Mouse (Mus musculus): ENCODE measurements at regions not wholly inside any gene's neighbourhood (a gene's known extent, or its start where the extent isn't known, plus 50 kb on each side); places are given as distances from the start of the nearest gene placed in this dataset.

DNA sequence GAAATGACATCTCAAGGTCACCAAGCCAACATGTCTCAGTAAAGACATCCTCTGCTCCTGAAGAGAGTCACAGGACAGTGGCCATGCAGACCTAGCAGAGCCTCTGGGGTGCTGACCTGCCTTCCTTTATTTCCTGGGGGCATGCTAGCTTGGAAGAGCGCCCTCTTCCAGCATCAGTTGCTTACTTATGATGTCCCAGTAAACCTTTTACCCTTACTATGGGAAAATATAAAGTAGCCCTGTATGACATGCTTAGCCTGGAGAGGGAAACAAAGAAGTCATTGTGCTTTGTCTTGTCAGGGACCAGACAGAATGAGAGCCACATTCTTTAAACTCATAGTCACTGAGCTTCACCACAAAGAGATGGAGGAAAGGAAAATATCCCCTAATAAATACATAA is 82.9 kb downstream of the Postn start:
- H3K9me3 ChIP-seq (ENCODE audit: control insufficient read depth, low read length): no peaks in the 10 kb centered on the region
- ATAC-seq (ENCODE audit: low FRiP score) (no peak), DNase-seq (ENCODE audit: low spot score, missing footprints) (no peak)
- no peaks in the 10 kb centered on the region for H3K36me3 ChIP-seq (ENCODE audit: control insufficient read depth, insufficient read depth, low read length)
- H3K27ac ChIP-seq (ENCODE audit: low read depth, low read length): no peak overlapping the region
- 64% methylated on average over 1 of the region's 1 CpGs for WGBS
- H3K4me3 ChIP-seq (ENCODE audit: low read depth, low read length): no peak overlapping the region
- no peak overlapping the region for H3K9ac ChIP-seq (ENCODE audit: low read length)
- H3K4me1 ChIP-seq (ENCODE audit: control insufficient read depth, insufficient read depth, low read length): no peaks in the 10 kb centered on the region
- H3K4me2 ChIP-seq: no peak overlapping the region
- H3K27me3 ChIP-seq (ENCODE audit: control insufficient read depth, insufficient read depth, low read length): no peaks in the 10 kb centered on the region

- no peak overlapping the region for H3K27ac ChIP-seq (ENCODE audit: low read depth, low read length)
- H3K4me3 ChIP-seq (ENCODE audit: low read depth, low read length): no peak overlapping the region
- no peak overlapping the region for H3K4me2 ChIP-seq
- no peaks in the 10 kb centered on the region for H3K36me3 ChIP-seq (ENCODE audit: control insufficient read depth, insufficient read depth, low read length)
- H3K9me3 ChIP-seq (ENCODE audit: control insufficient read depth, low read length): no peaks in the 10 kb centered on the region
- ATAC-seq (ENCODE audit: low FRiP score): no peak
- 36% methylated on average over 3 of the region's 3 CpGs for WGBS
- H3K4me1 ChIP-seq (ENCODE audit: control insufficient read depth, insufficient read depth, low read length): no peaks in the 10 kb centered on the region
- H3K27me3 ChIP-seq (ENCODE audit: control insufficient read depth, insufficient read depth, low read length): no peaks in the 10 kb centered on the region
- no peak for DNase-seq (ENCODE audit: low spot score, missing footprints)
- no peak overlapping the region for H3K9ac ChIP-seq (ENCODE audit: low read length)
Measured at GRCm38 (mm10) chr3:54446889-54447288, 86.0 kb downstream of the Postn start.

DNA sequence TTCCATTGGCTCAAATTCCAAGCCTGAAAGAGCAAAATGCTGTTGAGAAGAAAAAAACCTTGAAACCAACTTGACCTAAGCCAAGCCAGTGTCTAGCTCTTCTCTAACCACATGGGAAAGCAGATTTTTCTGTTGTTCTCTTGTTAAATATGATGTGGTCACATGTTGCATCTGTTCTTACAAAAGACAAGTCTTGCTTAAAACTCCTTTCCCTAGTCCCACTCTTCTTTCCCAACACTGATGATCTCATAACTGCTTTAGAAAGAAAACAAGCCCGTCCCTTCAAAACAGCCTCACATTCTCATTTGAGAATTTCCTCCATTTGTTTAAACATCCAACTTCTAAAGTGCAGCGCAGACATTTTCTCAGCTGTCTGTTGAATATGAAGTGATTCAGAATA is 96.5 kb downstream of the Postn start:
- Histone ChIP-seq H3K4me2 (no peak overlapping the region), H3K36me3 (ENCODE audit: control insufficient read depth, insufficient read depth, low read length) (no peaks in the 10 kb centered on the region), H3K27me3 (ENCODE audit: control insufficient read depth, insufficient read depth, low read length) (no peaks in the 10 kb centered on the region), H3K9ac (ENCODE audit: low read length) (no peak overlapping the region), H3K4me3 (ENCODE audit: low read depth, low read length) (no peak overlapping the region), H3K9me3 (ENCODE audit: control insufficient read depth, low read length) (no peaks in the 10 kb centered on the region), H3K4me1 (ENCODE audit: control insufficient read depth, insufficient read depth, low read length) (no peaks in the 10 kb centered on the region), H3K27ac (ENCODE audit: low read depth, low read length) (no peak overlapping the region)
- DNase-seq (ENCODE audit: low spot score, missing footprints) (no peak), ATAC-seq (ENCODE audit: low FRiP score) (no peak)
- WGBS: 87% methylated on average over 2 of the region's 2 CpGs

- 89% methylated on average over 6 of the region's 6 CpGs for WGBS
Measured at GRCm38 (mm10) chr3:54461366-54461765, 100.5 kb downstream of the Postn start.

GRCm38 (mm10) chr3:54466097-54466496 is 105.2 kb downstream of the Postn start:
- no peak overlapping the region for H3K27ac ChIP-seq (ENCODE audit: low read depth, low read length)
- no peak overlapping the region for H3K4me3 ChIP-seq (ENCODE audit: low read depth, low read length)
- no peaks in the 10 kb centered on the region for H3K9me3 ChIP-seq (ENCODE audit: control insufficient read depth, low read length)
- H3K4me2 ChIP-seq: no peak overlapping the region
- no peaks in the 10 kb centered on the region for H3K4me1 ChIP-seq (ENCODE audit: control insufficient read depth, insufficient read depth, low read length)
- DNase-seq (ENCODE audit: low spot score, missing footprints) (no peak), ATAC-seq (ENCODE audit: low FRiP score) (no peak)
- H3K27me3 ChIP-seq (ENCODE audit: control insufficient read depth, insufficient read depth, low read length): no peaks in the 10 kb centered on the region
- no peak overlapping the region for H3K9ac ChIP-seq (ENCODE audit: low read length)
- no peaks in the 10 kb centered on the region for H3K36me3 ChIP-seq (ENCODE audit: control insufficient read depth, insufficient read depth, low read length)

More at GRCm38 (mm10) chr3:54461366-54461765, 100.5 kb downstream of the Postn start:
- no peak overlapping the region for H3K9ac ChIP-seq (ENCODE audit: low read length)
- no peak overlapping the region for H3K4me2 ChIP-seq
- H3K4me1 ChIP-seq (ENCODE audit: control insufficient read depth, insufficient read depth, low read length): no peaks in the 10 kb centered on the region
- no peaks in the 10 kb centered on the region for H3K9me3 ChIP-seq (ENCODE audit: control insufficient read depth, low read length)
- no peaks in the 10 kb centered on the region for H3K27me3 ChIP-seq (ENCODE audit: control insufficient read depth, insufficient read depth, low read length)
- no peaks in the 10 kb centered on the region for H3K36me3 ChIP-seq (ENCODE audit: control insufficient read depth, insufficient read depth, low read length)
- DNase-seq (ENCODE audit: low spot score, missing footprints) (no peak), ATAC-seq (ENCODE audit: low FRiP score) (no peak)
- H3K27ac ChIP-seq (ENCODE audit: low read depth, low read length): no peak overlapping the region
- no peak overlapping the region for H3K4me3 ChIP-seq (ENCODE audit: low read depth, low read length)

- Histone ChIP-seq H3K9me3 (ENCODE audit: control insufficient read depth, low read length) (no peaks in the 10 kb centered on the region), H3K27ac (ENCODE audit: low read depth, low read length) (no peak overlapping the region), H3K4me3 (ENCODE audit: low read depth, low read length) (no peak overlapping the region), H3K4me2 (no peak overlapping the region), H3K36me3 (ENCODE audit: control insufficient read depth, insufficient read depth, low read length) (no peaks in the 10 kb centered on the region), H3K27me3 (ENCODE audit: control insufficient read depth, insufficient read depth, low read length) (no peaks in the 10 kb centered on the region), H3K4me1 (ENCODE audit: control insufficient read depth, insufficient read depth, low read length) (no peaks in the 10 kb centered on the region), H3K9ac (ENCODE audit: low read length) (no peak overlapping the region)
- 89% methylated on average over 6 of the region's 6 CpGs for WGBS
- DNase-seq (ENCODE audit: low spot score, missing footprints) (no peak), ATAC-seq (ENCODE audit: low FRiP score) (no peak)
Measured at GRCm38 (mm10) chr3:54474209-54474608, 113.3 kb downstream of the Postn start.

DNA sequence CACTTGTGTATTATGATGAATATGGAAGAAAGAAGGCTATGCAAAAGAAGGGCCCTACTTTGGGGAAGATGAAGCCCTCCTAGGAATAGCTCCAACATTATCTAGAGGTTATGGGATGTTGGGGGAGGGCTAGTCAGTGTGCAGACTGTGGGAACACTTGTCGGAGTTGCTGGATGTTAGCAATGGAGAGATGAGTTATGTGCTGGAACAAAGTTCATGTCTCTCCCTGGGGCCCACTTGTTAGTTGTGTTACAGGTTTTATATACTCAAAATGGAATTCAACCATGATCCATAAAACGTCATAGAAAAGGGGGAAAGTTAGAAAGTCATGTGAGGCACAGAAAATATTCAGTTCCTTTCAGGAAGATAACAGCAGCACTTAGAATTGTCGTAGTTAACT is 115.0 kb downstream of the Postn start:
- DNase-seq (ENCODE audit: low spot score, missing footprints): no peak
- H3K9me3 ChIP-seq (ENCODE audit: control insufficient read depth, low read length): no peaks in the 10 kb centered on the region
- ATAC-seq (ENCODE audit: low FRiP score): no peak
- H3K4me1 ChIP-seq (ENCODE audit: control insufficient read depth, insufficient read depth, low read length): no peaks in the 10 kb centered on the region
- no peak overlapping the region for H3K27ac ChIP-seq (ENCODE audit: low read depth, low read length)
- WGBS: 85% methylated on average over 3 of the region's 3 CpGs
- H3K4me2 ChIP-seq: no peak overlapping the region
- no peaks in the 10 kb centered on the region for H3K36me3 ChIP-seq (ENCODE audit: control insufficient read depth, insufficient read depth, low read length)
- no peak overlapping the region for H3K4me3 ChIP-seq (ENCODE audit: low read depth, low read length)
- no peak overlapping the region for H3K9ac ChIP-seq (ENCODE audit: low read length)
- H3K27me3 ChIP-seq (ENCODE audit: control insufficient read depth, insufficient read depth, low read length): no peaks in the 10 kb centered on the region

GRCm38 (mm10) chr3:54477986-54478385 is 117.1 kb downstream of the Postn start:
- H3K9me3 ChIP-seq (ENCODE audit: control insufficient read depth, low read length): no peaks in the 10 kb centered on the region
- H3K4me3 ChIP-seq (ENCODE audit: low read depth, low read length): no peak overlapping the region
- 81% methylated on average over 4 of the region's 4 CpGs for WGBS
- H3K27me3 ChIP-seq (ENCODE audit: control insufficient read depth, insufficient read depth, low read length): no peaks in the 10 kb centered on the region
- no peak for DNase-seq (ENCODE audit: low spot score, missing footprints)
- H3K27ac ChIP-seq (ENCODE audit: low read depth, low read length): no peak overlapping the region
- no peaks in the 10 kb centered on the region for H3K4me1 ChIP-seq (ENCODE audit: control insufficient read depth, insufficient read depth, low read length)
- H3K36me3 ChIP-seq (ENCODE audit: control insufficient read depth, insufficient read depth, low read length): no peaks in the 10 kb centered on the region
- no peak for ATAC-seq (ENCODE audit: low FRiP score)
- H3K4me2 ChIP-seq: no peak overlapping the region
- no peak overlapping the region for H3K9ac ChIP-seq (ENCODE audit: low read length)

GRCm38 (mm10) chr3:54480251-54480650 is 119.3 kb downstream of the Postn start:
- H3K9me3 ChIP-seq (ENCODE audit: control insufficient read depth, low read length): no peaks in the 10 kb centered on the region
- 82% methylated on average over 6 of the region's 6 CpGs for WGBS
- no peaks in the 10 kb centered on the region for H3K4me1 ChIP-seq (ENCODE audit: control insufficient read depth, insufficient read depth, low read length)
- DNase-seq (ENCODE audit: low spot score, missing footprints) (no peak), ATAC-seq (ENCODE audit: low FRiP score) (no peak)
- H3K27me3 ChIP-seq (ENCODE audit: control insufficient read depth, insufficient read depth, low read length): no peaks in the 10 kb centered on the region
- no peak overlapping the region for H3K4me3 ChIP-seq (ENCODE audit: low read depth, low read length)
- H3K36me3 ChIP-seq (ENCODE audit: control insufficient read depth, insufficient read depth, low read length): no peaks in the 10 kb centered on the region
- H3K4me2 ChIP-seq: no peak overlapping the region
- no peak overlapping the region for H3K9ac ChIP-seq (ENCODE audit: low read length)
- no peak overlapping the region for H3K27ac ChIP-seq (ENCODE audit: low read depth, low read length)

DNA sequence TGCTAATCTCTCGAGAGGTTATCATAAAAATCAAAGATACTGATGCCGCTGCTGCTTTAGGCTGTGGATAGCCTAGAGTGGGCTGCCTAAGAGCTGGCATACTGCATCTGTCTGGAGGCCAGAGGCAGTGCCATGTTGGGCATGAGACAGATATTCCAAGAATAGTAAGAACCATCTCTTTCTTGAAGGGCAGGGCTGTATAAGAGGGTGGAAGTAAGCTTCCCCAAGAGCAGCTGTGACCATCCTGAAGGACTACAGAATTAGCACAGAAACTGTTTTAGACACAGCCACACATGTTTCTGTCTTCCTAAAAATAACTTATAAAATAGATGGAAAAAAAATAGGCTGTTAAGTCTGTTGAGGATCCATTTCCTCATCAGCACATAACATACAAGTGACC is 126.4 kb downstream of the Postn start:
- H3K4me2 ChIP-seq: no peak overlapping the region
- no peak for ATAC-seq (ENCODE audit: low FRiP score)
- H3K4me3 ChIP-seq (ENCODE audit: low read depth, low read length): no peak overlapping the region
- no peak overlapping the region for H3K9ac ChIP-seq (ENCODE audit: low read length)
- H3K36me3 ChIP-seq (ENCODE audit: control insufficient read depth, insufficient read depth, low read length): no peaks in the 10 kb centered on the region
- no peaks in the 10 kb centered on the region for H3K9me3 ChIP-seq (ENCODE audit: control insufficient read depth, low read length)
- no peaks in the 10 kb centered on the region for H3K4me1 ChIP-seq (ENCODE audit: control insufficient read depth, insufficient read depth, low read length)
- WGBS: 95% methylated on average over 2 of the region's 2 CpGs
- no peak overlapping the region for H3K27ac ChIP-seq (ENCODE audit: low read depth, low read length)
- no peaks in the 10 kb centered on the region for H3K27me3 ChIP-seq (ENCODE audit: control insufficient read depth, insufficient read depth, low read length)
- no peak for DNase-seq (ENCODE audit: low spot score, missing footprints)
